Mouse (Mus musculus): ENCODE data around the gene Erc1.

- TF ChIP-seq CTCF (IDR thresholded peaks at IDR 0.05; ENCODE audit: low read depth) (no peak), EP300 (IDR thresholded peaks at IDR 0.05; ENCODE audit: low read depth) (no peak)
Measured at GRCm38 (mm10) chr6:119707911-119708310, 140.1 kb downstream of the Erc1 start.

Measured in liver, postnatal 0 days (tissue).